Mouse (Mus musculus): ENCODE results near the gene Lrfn4.

DNA sequence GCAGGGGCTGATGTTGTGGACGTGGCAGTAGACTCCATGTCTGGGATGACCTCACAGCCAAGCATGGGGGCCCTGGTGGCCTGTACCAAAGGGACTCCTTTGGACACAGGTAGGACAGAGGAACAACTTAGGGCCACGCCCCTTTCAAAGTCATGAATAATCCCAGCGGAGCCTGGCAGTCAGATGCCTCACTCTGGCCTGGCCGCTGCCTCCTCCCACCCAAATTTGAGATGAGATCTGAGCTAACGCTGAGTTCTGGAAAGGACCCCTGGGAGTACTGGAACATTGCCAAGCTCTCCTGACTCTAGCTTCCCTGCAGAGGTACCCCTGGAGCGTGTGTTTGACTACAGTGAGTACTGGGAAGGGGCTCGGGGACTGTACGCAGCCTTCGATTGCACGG, 4.0 kb upstream of the Lrfn4 start:
- no peak for TF ChIP-seq USF1 (IDR thresholded peaks at IDR 0.05; ENCODE audit: low read depth)
- no peak for TF ChIP-seq CEBPB (IDR thresholded peaks at IDR 0.05; ENCODE audit: low read depth)
- TF ChIP-seq CTCF (IDR thresholded peaks at IDR 0.05; ENCODE audit: control insufficient read depth, insufficient read depth, insufficient read length): no peak
- TF ChIP-seq MYOG (IDR thresholded peaks at IDR 0.05; ENCODE audit: control insufficient read depth, extremely low read depth, insufficient read length): no peak
- TF ChIP-seq FOSL1 (IDR thresholded peaks at IDR 0.05; ENCODE audit: insufficient read depth, low read length, poor library complexity, severe bottlenecking): no peak
- TF ChIP-seq MAX (IDR thresholded peaks at IDR 0.05): no peak
- TF ChIP-seq MYOD1 (IDR thresholded peaks at IDR 0.05; ENCODE audit: control insufficient read depth, insufficient read length, low read depth): no peak

All from C2C12 (cell line).